Mouse (Mus musculus) midbrain, embryonic 10.5 days (tissue): Measurements from ENCODE around the gene Zfp771. TPM values are rescaled to one million over a fixed set of nuclear protein-coding genes. Genes with fewer than 3 reads are reported as not detected.
"Not testable (repeated sequence)": the region's sequence is repeated elsewhere in the genome, so short reads cannot be mapped to it uniquely, and the experiment has no call there.

Experiments
- DNase-seq: peaks from one replicate; pipeline ENCODE4 v3.0.0-alpha.2; 2017; ENCODE audit warnings: low spot score
- H3K27ac ChIP-seq: fragments of 300-500 bp; sonication (generic); replicated peaks from 2 replicates; pipeline ENCODE4 v1.5.1; 2016; ENCODE audit warnings: mild to moderate bottlenecking
- H3K27me3 ChIP-seq: fragments of 300-500 bp; sonication (generic); 2 replicates; pipeline ENCODE4 v1.6.1; 2016; ENCODE audit warnings: low read depth, mild to moderate bottlenecking; ENCODE audit not compliant: poor library complexity, severe bottlenecking
- H3K36me3 ChIP-seq: fragments of 300-500 bp; sonication (generic); 2 replicates; pipeline ENCODE4 v1.6.1; 2016; ENCODE audit warnings: mild to moderate bottlenecking, moderate library complexity
- H3K4me1 ChIP-seq: fragments of 300-500 bp; sonication (generic); 2 replicates; pipeline ENCODE4 v1.6.1; 2016
- H3K4me3 ChIP-seq: fragments of 300-500 bp; sonication (generic); 2 replicates; pipeline ENCODE4 v1.5.1; 2016; ENCODE audit warnings: mild to moderate bottlenecking, moderate library complexity
- H3K9me3 ChIP-seq: fragments of 300-500 bp; sonication (generic); replicated peaks from 2 replicates; pipeline ENCODE4 v1.6.1; 2016; ENCODE audit warnings: mild to moderate bottlenecking
- WGBS: fragments of 180-500 bp; shearing (Covaris S2); methylation state at CpG from one replicate; pipeline ENCODE4 v1.1.7; 2016; 5-methylcytosine and 5-hydroxymethylcytosine counted together
- polyA plus RNA-seq: library from polyadenylated mRNA; unstranded; fragments of >200 nt; fragmentation: Nextera tagmentation; extraction: Ambion mirVana; gene quantifications from 2 replicates; pipeline ENCODE4 v1.2.1, GENCODE M21; 2016

Zfp771 gene
- polyA plus RNA-seq, 1 experiment from 2014 or later: 59.4 TPM

GRCm38 (mm10) chr7:127244658-127245510, 810 bp downstream of the Zfp771 start:
- 11% methylated on average over 32 of the region's 33 CpGs for WGBS
- no peak for DNase-seq
- Histone ChIP-seq H3K36me3 (peaks cover 46% of the 10 kb centered on the region), H3K4me1 (peaks cover 35% of the 10 kb centered on the region), H3K9me3 (peaks cover 7% of the 10 kb centered on the region), H3K27ac (peak overlapping the region; percentile 96), H3K4me3 (peak overlapping the region; percentile 85), H3K27me3 (no peaks in the 10 kb centered on the region)

DNA sequence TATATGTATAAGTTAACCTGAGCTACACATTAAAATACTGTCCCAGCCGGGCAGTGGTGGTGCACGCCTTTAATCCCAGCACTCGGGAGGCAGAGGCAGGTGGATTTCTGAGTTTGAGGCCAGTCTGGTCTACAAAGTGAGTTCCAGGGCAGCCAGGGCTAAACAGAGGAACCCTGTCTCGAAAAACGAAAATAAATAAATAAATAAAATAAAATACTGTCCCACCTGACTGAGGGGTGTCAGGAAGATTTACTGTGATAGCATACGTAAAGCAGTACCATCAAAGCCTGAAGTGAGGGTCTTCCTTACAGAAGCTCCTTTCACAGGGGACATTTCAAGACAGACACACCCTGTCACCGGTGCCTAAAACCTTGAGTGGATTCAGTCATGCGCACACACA, 6.4 kb downstream of the Zfp771 start:
- H3K36me3 ChIP-seq: peaks cover 60% of the 10 kb centered on the region
- H3K4me1 ChIP-seq: peaks cover 33% of the 10 kb centered on the region
- 95% methylated on average over 8 of the region's 8 CpGs for WGBS
- not testable (repeated sequence) for H3K9me3 ChIP-seq, DNase-seq, H3K27me3 ChIP-seq, H3K27ac ChIP-seq, H3K4me3 ChIP-seq

GRCm38 (mm10) chr7:127252414-127252813, 8.3 kb downstream of the Zfp771 start:
- WGBS: 100% methylated on average over 2 of the region's 2 CpGs
- Histone ChIP-seq H3K27me3 (no peaks in the 10 kb centered on the region), H3K4me3 (no peak overlapping the region), H3K4me1 (peaks cover 20% of the 10 kb centered on the region), H3K36me3 (peaks cover 59% of the 10 kb centered on the region), H3K27ac (no peak overlapping the region), H3K9me3 (no peaks in the 10 kb centered on the region)
- DNase-seq: no peak

DNA sequence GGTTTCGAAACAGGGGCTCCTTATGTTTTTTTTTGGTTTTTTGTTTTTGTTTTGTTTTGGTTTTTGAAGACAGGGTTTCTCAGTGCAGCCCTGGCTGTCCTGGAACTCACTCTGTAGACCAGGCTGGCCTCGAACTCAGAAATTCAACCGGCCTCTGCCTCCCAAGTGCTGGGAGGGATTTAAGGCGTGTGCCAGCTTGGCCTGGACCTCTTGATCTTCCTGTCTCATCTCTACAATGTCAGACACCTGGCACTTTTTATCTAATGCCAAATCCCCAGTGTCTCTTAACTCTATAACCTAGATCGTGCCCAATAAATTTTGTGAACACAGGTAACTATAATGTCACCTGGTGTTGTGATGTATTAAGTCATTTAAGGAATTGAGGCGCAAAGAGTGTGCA, 9.3 kb downstream of the Zfp771 start:
- H3K36me3 ChIP-seq: peaks cover 60% of the 10 kb centered on the region
- H3K4me1 ChIP-seq: peaks cover 20% of the 10 kb centered on the region
- H3K27ac ChIP-seq: peak overlapping the region; percentile 88
- DNase-seq: no peak
- no peaks in the 10 kb centered on the region for H3K27me3 ChIP-seq
- peak overlapping the region; percentile 63 for H3K4me3 ChIP-seq
- WGBS: 84% methylated on average over 6 of the region's 6 CpGs
- H3K9me3 ChIP-seq: no peaks in the 10 kb centered on the region

DNA sequence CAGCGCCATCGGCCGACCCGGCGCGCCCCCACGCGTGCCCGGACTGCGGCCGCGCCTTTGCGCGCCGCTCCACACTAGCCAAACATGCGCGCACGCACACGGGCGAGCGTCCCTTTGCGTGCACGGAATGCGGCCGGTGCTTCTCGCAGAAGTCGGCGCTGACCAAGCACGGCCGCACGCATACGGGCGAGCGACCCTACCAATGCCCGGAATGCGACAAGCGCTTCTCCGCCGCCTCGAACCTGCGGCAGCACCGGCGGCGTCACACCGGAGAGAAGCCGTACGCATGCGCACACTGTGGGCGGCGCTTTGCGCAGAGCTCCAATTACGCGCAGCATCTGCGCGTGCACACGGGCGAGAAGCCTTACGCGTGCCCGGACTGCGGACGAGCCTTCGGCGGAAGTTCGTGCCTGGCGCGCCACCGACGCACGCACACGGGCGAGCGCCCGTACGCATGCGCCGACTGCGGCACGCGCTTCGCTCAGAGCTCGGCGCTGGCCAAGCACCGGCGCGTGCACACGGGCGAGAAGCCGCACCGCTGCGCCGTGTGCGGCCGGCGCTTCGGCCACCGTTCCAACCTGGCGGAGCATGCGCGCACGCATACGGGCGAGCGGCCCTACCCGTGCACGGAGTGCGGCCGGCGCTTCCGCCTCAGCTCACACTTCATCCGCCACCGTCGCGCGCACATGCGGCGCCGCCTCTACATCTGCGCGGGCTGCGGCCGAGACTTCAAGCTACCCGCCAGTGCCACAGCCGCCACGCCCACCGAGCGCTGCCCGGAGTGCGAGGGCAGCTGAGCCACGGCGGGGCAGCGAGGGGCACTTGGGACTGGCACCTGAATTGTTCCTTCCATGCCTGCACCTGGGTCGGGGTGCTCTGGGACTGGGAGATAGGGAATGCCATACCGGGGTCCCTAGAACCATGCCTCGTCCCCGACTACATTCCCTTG, 10.0 kb downstream of the Zfp771 start:
- Histone ChIP-seq H3K27ac (peak overlapping the region; percentile 88), H3K9me3 (no peaks in the 10 kb centered on the region), H3K36me3 (peaks cover 62% of the 10 kb centered on the region), H3K27me3 (no peaks in the 10 kb centered on the region), H3K4me3 (peak overlapping the region; percentile 63), H3K4me1 (peaks cover 26% of the 10 kb centered on the region)
- peak; percentile 94 for DNase-seq
- 2% methylated on average over 136 of the region's 136 CpGs for WGBS

DNA sequence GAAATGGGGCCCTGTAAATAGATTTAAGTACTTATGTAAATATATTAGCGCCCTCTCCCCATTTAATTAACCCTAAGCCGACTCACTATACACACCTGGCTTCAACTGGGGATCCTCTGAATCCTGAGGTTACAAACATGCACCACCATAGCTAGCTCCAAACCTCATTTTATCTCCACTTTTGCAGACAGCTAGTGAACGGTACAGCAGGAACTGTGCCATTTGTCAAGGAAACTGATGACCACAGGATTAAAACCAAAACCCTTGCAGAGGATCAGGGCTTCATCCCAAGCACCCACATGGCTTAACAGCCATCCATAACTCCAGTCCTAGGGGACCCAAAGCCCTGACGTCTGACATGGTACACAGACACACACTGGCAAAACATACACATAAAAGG, 10.9 kb downstream of the Zfp771 start:
- no peak for DNase-seq
- H3K36me3 ChIP-seq: peaks cover 54% of the 10 kb centered on the region

GRCm38 (mm10) chr7:127255965-127256364, 11.9 kb downstream of the Zfp771 start:
- no peaks in the 10 kb centered on the region for H3K27me3 ChIP-seq
- H3K4me3 ChIP-seq: no peak overlapping the region
- H3K9me3 ChIP-seq: no peaks in the 10 kb centered on the region
- DNase-seq: no peak
- no peak overlapping the region for H3K27ac ChIP-seq
- H3K36me3 ChIP-seq: peaks cover 52% of the 10 kb centered on the region
- H3K4me1 ChIP-seq: peaks cover 40% of the 10 kb centered on the region
- WGBS: 88% methylated on average over 2 of the region's 2 CpGs

More for the DNA sequence above, 10.9 kb downstream of the Zfp771 start:
- peak overlapping the region; percentile 88 for H3K27ac ChIP-seq
- H3K4me1 ChIP-seq: peaks cover 35% of the 10 kb centered on the region
- WGBS: 37% methylated on average over 4 of the region's 4 CpGs
- H3K9me3 ChIP-seq: no peaks in the 10 kb centered on the region
- H3K27me3 ChIP-seq: no peaks in the 10 kb centered on the region
- H3K4me3 ChIP-seq: peak overlapping the region; percentile 63

DNA sequence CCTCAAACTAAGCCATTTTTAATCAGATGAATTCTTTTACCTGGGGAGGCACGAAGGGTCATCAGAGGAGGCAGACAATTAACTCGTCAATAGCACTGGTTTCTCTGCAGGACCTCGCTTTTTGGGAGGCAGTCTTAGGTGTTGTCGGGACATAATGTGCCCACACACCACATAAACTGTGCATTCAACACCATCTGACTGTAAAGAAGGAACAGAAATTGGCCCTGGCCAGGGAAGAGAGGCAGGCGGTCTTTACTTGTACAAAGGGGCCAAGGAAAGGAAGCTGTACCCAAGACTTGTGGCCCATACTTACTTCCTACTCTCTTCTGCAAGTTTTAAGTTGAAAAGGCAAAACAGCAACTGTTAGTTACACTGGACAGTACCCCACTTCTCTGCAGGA, 12.4 kb downstream of the Zfp771 start:
- Histone ChIP-seq H3K4me3 (no peak overlapping the region), H3K27ac (no peak overlapping the region), H3K4me1 (peaks cover 44% of the 10 kb centered on the region), H3K27me3 (no peaks in the 10 kb centered on the region), H3K9me3 (no peaks in the 10 kb centered on the region), H3K36me3 (peaks cover 48% of the 10 kb centered on the region)
- no peak for DNase-seq
- 89% methylated on average over 5 of the region's 5 CpGs for WGBS

DNA sequence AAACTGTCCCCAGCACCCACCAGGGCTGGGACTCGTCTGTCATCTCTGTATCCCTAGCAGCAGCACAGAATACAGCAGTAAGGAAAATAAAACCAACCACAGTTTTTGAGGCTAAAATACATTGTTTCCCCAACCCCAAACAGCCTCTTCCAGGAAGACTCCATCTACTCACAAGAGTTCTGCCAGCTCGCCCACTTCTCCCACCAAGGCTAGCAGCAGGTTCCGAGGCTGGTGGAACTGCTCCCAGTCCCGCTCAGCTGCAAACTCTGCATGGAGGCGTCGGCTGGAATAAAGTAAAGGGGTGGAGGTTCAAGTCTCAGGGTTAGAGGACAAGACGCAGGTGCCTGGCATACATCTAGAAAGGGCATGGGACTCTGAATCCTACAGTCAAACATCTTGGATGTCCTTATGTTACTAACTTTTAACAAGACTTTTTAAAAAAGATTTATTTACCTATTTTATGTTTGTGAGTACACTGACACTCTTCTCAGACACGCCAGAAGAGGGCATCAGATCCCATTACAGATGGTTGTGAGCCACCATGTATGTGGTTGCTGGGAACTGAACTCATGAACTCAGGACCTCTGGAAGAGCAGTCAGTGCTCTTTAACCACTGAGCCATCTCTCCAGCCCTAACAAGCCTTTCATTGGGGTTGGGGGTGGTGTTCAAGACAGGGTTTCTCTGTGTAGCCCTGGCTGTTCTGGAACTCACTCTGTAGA, 15.3 kb downstream of the Zfp771 start:
- WGBS: 78% methylated on average over 8 of the region's 8 CpGs
- DNase-seq: no peak
- H3K27me3 ChIP-seq: no peaks in the 10 kb centered on the region
- no peak overlapping the region for H3K27ac ChIP-seq
- H3K36me3 ChIP-seq: peaks cover 40% of the 10 kb centered on the region
- H3K9me3 ChIP-seq: no peaks in the 10 kb centered on the region
- H3K4me1 ChIP-seq: peaks cover 35% of the 10 kb centered on the region
- peak overlapping the region; percentile 67 for H3K4me3 ChIP-seq

- H3K27ac ChIP-seq: peak within 1 kb of the TSS; percentile 89
- peak; percentile 98 for DNase-seq
- WGBS: under 1% methylated on average over 50 of the region's 50 CpGs
- peaks cover 37% of the 10 kb centered on the region for H3K36me3 ChIP-seq
- no peaks in the 10 kb centered on the region for H3K27me3 ChIP-seq
- H3K4me3 ChIP-seq: peak within 1 kb of the TSS; percentile 67
- peaks cover 24% of the 10 kb centered on the region for H3K4me1 ChIP-seq
- no peaks in the 10 kb centered on the region for H3K9me3 ChIP-seq
These were observed 16.4 kb downstream of the Zfp771 start, which contains the start of gene Dctpp1 for GRCm38 (mm10) chr7:127260309-127261111. TSS of gene Dctpp1 (minus strand) at chr7:127260709.

GRCm38 (mm10) chr7:127262218-127262961, 18.3 kb downstream of the Zfp771 start:
- Histone ChIP-seq H3K27ac (no peak overlapping the region), H3K4me1 (peaks cover 24% of the 10 kb centered on the region), H3K36me3 (peaks cover 19% of the 10 kb centered on the region), H3K9me3 (no peaks in the 10 kb centered on the region), H3K4me3 (no peak overlapping the region), H3K27me3 (no peaks in the 10 kb centered on the region)
- no peak for DNase-seq
- WGBS: 86% methylated on average over 10 of the region's 10 CpGs
